Mouse (Mus musculus) C2C12 (cell line): ENCODE results near the gene Tenm4.

ENCODE experiments used
- CTCF ChIP-seq: IDR thresholded peaks from one replicate; pipeline ENCODE4 v1.5.1; 2011; ENCODE audit not compliant: control insufficient read depth, insufficient read depth, insufficient read length
- MAX ChIP-seq: IDR thresholded peaks from one replicate; pipeline ENCODE4 v1.6.1; 2011; ENCODE audit warnings: mild to moderate bottlenecking, control low read depth
- MYOG ChIP-seq: IDR thresholded peaks from one replicate; pipeline ENCODE4 v1.6.1; 2011; ENCODE audit not compliant: control insufficient read depth, insufficient read length; ENCODE audit errors: extremely low read depth

- TF ChIP-seq MYOG: no peak
- TF ChIP-seq CTCF: no peak
- TF ChIP-seq MAX: no peak
Measured at GRCm38 (mm10) chr7:96413822-96414221, 242.8 kb downstream of the Tenm4 start.
